Mouse (Mus musculus) kidney, embryonic 14.5 days (tissue): Measurements from ENCODE around the gene Traf3ip2. TPM values are rescaled to one million over a fixed set of nuclear protein-coding genes. Genes with fewer than 3 reads are reported as not detected.

Source experiments
- ATAC-seq: fragments of 200-750 bp; cut with Nextera tagmentation; 2 replicates; pipeline ENCODE4 v1.8.0; 2017; ENCODE audit warnings: moderate number of reproducible peaks, mild to moderate bottlenecking, moderate TSS enrichment, moderate library complexity; ENCODE audit not compliant: low FRiP score, low TSS enrichment
- H3K27ac ChIP-seq: fragments of 300-500 bp; sonication (generic); 2 replicates; pipeline ENCODE4 v1.5.1; 2014; ENCODE audit warnings: low read depth, mild to moderate bottlenecking, low read length, moderate library complexity, mixed read lengths
- H3K27me3 ChIP-seq: fragments of 300-500 bp; sonication (generic); 2 replicates; pipeline ENCODE4 v1.6.1; 2014; ENCODE audit warnings: mild to moderate bottlenecking, low read length; ENCODE audit not compliant: control insufficient read depth, insufficient read depth
- H3K36me3 ChIP-seq: fragments of 300-500 bp; sonication (generic); 2 replicates; pipeline ENCODE4 v1.6.1; 2014; ENCODE audit warnings: low read length, mixed read lengths; ENCODE audit not compliant: control insufficient read depth, insufficient read depth
- H3K4me1 ChIP-seq: fragments of 300-500 bp; sonication (generic); 2 replicates; pipeline ENCODE4 v1.6.1; 2014; ENCODE audit warnings: low read length, mixed read lengths; ENCODE audit not compliant: control insufficient read depth, insufficient read depth
- H3K4me2 ChIP-seq: fragments of 300-500 bp; sonication (generic); replicated peaks from 2 replicates; pipeline ENCODE4 v1.6.1; 2014; ENCODE audit warnings: low read depth, mild to moderate bottlenecking, low read length
- H3K4me3 ChIP-seq: fragments of 300-500 bp; sonication (generic); 2 replicates; pipeline ENCODE4 v1.5.1; 2014; ENCODE audit warnings: mild to moderate bottlenecking, low read length
- H3K9ac ChIP-seq: fragments of 300-500 bp; sonication (generic); 2 replicates; pipeline ENCODE4 v1.6.1; 2014; ENCODE audit warnings: low read depth, mild to moderate bottlenecking, low read length, moderate library complexity
- H3K9me3 ChIP-seq: fragments of 300-500 bp; sonication (generic); 2 replicates; pipeline ENCODE4 v1.6.1; 2016; ENCODE audit warnings: low read length; ENCODE audit not compliant: control insufficient read depth
- WGBS: fragments of 180-500 bp; shearing (Covaris S2); extraction: QIAGEN DNeasy Blood & Tissue Kit; methylation state at CpG from one replicate; pipeline ENCODE4 v1.1.7; 2014; 5-methylcytosine and 5-hydroxymethylcytosine counted together
- polyA plus RNA-seq: library from polyadenylated mRNA; unstranded; fragments of >200 nt; fragmentation: Nextera tagmentation; extraction: Ambion mirVana; gene quantifications from 2 replicates; pipeline ENCODE4 v1.2.1, GENCODE M21; 2014

Traf3ip2 gene
- polyA plus RNA-seq, 1 experiment from 2014 or later: 19.6 TPM

DNA sequence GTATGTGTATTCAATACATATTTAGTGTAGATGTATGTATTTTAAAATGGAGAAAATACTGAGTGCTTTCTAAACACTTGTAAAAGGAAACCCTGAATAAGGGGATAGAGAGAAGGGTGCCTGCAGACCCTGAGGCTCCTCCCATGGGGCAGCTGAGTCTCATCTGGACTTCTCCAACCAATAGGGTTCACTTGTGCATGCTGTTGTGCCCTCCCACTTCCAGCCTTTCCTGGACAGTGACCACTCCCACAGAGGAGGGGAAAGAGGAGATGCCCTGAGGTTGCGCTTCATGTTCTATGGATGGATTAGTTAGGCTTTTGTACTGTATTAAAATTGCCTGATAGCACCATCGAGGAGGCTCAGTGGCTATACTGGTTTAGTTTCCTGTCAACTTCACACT is 30.3 kb upstream of the Traf3ip2 start:
- H3K36me3 ChIP-seq: no peaks in the 10 kb centered on the region
- H3K9me3 ChIP-seq: no peaks in the 10 kb centered on the region
- no peak overlapping the region for H3K4me3 ChIP-seq
- no peak overlapping the region for H3K9ac ChIP-seq
- WGBS: 89% methylated on average over 2 of the region's 2 CpGs
- no peaks in the 10 kb centered on the region for H3K4me1 ChIP-seq
- H3K27me3 ChIP-seq: no peaks in the 10 kb centered on the region
- ATAC-seq: peak; percentile 44; the same call in 1 of the 2 replicates
- H3K27ac ChIP-seq: no peak overlapping the region
- no peak overlapping the region for H3K4me2 ChIP-seq

DNA sequence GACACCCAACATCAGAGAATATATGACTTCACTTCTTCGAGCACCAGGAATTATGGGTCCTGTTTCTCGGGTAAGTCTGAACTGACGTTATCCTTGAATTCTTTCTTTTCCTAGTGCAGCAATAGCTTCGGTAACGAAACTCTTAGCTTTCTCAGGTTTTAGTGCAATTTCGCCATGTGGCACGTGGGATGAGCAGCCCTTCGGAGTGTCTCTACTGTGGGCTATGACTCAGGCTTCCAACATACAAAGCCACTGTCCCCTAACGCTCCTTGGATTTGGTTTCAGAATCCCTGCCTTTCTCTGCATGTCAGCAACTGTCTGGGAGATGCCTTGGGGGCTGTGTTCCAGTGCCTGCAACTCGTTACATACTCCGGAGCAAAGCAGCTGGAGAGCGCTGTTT is 29.0 kb upstream of the Traf3ip2 start:
- 85% methylated on average over 12 of the region's 12 CpGs for WGBS
- Histone ChIP-seq H3K9ac (no peak overlapping the region), H3K27ac (no peak overlapping the region), H3K4me1 (peaks cover 8% of the 10 kb centered on the region), H3K27me3 (no peaks in the 10 kb centered on the region), H3K36me3 (no peaks in the 10 kb centered on the region), H3K9me3 (no peaks in the 10 kb centered on the region), H3K4me2 (no peak overlapping the region), H3K4me3 (no peak overlapping the region)
- no peak for ATAC-seq

DNA sequence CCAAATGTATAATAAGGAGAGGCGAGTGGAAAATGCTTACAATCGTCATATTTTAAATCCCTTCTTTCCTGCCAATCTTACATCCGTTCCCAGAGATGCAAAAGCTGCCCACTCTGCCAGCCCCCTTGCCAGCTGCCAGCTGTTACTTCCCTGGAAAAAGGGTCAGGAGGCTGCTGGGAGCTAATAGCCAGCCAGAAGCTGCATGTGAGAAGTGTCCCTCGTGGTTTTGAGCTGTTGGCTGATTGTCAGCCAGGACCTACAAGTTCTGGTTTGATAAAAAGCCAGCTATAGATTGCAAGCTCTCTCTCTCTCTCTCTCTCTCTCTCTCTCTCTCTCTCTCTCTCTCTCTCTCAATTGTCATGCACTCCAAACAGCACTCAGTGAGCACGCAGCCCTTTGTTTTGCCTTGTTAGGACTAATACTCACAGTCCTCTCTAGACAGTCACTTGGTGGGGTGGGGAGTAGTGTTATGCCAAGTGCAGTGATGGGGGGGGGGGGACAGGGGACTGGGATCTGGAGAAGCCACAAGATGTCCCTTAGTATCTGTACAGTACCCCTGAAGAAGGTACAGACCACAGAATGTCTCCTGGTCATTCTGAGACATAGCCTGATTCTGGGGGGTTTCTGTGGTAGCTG is 25.3 kb upstream of the Traf3ip2 start:
- ATAC-seq: no peak
- WGBS: 71% methylated on average over 5 of the region's 5 CpGs
- H3K36me3 ChIP-seq: no peaks in the 10 kb centered on the region
- H3K9ac ChIP-seq: no peak overlapping the region
- H3K9me3 ChIP-seq: no peaks in the 10 kb centered on the region
- no peaks in the 10 kb centered on the region for H3K27me3 ChIP-seq
- H3K4me1 ChIP-seq: peaks cover 8% of the 10 kb centered on the region
- no peak overlapping the region for H3K4me2 ChIP-seq
- no peak overlapping the region for H3K27ac ChIP-seq
- H3K4me3 ChIP-seq: no peak overlapping the region

DNA sequence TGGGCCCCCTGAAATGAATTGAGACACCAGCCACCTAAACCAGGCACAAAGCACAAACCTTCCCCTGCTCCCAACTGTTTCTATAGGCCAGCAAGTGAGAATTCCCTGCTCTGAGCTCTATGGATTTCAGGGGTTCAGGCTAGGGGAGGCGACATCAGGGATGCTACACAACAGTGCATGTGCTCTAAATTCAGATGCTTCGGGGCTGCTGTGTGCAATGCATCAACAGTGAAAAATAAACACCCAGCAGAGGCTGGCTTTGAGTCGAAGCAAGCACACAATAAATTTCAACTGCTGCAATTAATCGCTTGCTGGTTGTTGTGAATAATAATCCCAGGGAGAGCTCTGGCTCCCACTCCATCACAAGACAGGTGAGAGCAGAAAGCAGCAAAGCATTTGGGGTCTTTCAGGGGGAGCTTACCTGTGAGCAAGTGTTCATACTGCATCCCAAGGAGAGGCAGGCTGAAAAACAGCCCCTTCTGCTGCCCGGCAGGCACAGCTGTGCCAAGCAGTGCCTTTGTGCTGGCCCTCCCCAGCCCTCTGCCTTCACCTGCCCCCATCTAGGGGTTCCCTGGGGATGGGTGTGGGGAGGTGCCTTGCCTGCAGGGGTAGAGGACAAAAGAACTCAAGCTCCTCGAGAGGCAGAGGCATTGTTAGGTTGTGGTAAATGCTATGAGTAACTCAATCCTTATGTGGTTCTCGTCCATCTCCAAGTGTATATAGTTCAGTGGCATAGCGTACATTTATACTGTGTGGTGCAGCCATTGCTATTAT is 24.6 kb upstream of the Traf3ip2 start:
- no peak overlapping the region for H3K27ac ChIP-seq
- H3K9me3 ChIP-seq: peaks cover 3% of the 10 kb centered on the region; the same call in 1 of the 2 replicates
- WGBS: 49% methylated on average over 8 of the region's 8 CpGs
- ATAC-seq: no peak
- H3K36me3 ChIP-seq: no peaks in the 10 kb centered on the region
- peaks cover 8% of the 10 kb centered on the region for H3K4me1 ChIP-seq
- no peak overlapping the region for H3K4me2 ChIP-seq
- H3K27me3 ChIP-seq: no peaks in the 10 kb centered on the region
- no peak overlapping the region for H3K9ac ChIP-seq
- H3K4me3 ChIP-seq: no peak overlapping the region

DNA sequence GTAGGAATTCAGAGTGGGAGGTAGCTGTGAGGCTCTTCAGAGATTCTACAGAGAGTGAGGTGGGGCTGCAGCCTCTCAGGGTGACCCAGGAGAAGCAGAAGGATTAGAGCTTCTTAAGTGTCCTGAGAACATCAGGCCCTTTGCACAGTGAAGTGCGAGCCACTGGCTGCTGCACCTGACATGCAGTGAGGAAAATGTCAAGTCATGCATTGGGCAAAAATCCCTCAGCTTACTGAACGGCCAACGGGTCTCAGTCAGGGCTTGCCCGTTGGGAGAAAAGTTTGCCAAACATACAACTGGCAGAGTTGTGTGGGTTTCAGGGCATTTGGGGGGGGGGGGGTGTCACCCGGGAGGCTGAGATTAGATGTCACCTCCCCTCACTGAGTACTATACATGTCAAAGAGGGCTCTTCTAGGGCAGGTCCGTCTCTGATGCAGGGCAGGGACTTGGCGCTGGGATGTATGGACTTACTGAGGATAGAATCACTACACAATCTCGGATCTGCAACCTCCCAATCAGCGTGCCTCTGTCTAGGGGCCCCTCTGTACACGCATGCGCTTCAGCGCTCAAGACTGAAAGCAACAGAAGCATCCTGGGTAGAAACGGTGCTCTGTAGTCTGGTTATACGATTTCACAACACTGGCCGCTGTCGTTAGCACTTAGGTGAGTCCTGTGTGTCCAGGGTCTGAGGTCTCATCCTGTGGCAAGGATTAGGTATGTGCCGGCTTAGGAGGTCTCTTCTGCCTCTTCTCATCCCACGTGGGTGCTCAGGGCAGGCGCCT is 22.8 kb upstream of the Traf3ip2 start:
- Histone ChIP-seq H3K36me3 (no peaks in the 10 kb centered on the region), H3K4me2 (no peak overlapping the region), H3K27me3 (no peaks in the 10 kb centered on the region), H3K4me1 (peaks cover 8% of the 10 kb centered on the region), H3K27ac (no peak overlapping the region), H3K9me3 (peaks cover 13% of the 10 kb centered on the region; the same call in 1 of the 2 replicates), H3K4me3 (no peak overlapping the region), H3K9ac (no peak overlapping the region)
- WGBS: 58% methylated on average over 19 of the region's 19 CpGs
- ATAC-seq: no peak

DNA sequence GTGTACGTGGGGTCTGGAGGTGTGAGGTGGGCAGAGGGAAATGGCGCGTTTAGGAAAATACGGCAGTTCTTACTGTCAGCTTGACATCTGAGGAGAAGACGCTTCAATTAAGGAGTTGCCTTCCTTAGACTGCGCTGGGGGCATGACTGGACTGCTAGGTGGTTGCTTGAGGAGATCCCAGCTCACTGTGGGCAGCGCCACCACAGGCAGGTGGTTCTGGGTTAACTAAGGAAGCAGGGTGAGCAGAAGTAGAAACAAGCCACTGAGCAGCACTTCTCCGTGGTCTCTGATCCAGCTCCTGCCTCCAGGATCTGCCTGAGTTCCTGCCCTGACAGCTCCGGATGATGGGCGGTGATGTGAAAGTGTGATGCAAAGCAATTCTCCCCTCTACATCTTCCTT is 22.1 kb upstream of the Traf3ip2 start:
- H3K4me2 ChIP-seq: no peak overlapping the region
- H3K9me3 ChIP-seq: peaks cover 13% of the 10 kb centered on the region; the same call in 1 of the 2 replicates
- peaks cover 8% of the 10 kb centered on the region for H3K4me1 ChIP-seq
- no peak overlapping the region for H3K9ac ChIP-seq
- no peaks in the 10 kb centered on the region for H3K27me3 ChIP-seq
- no peak for ATAC-seq
- WGBS: 70% methylated on average over 10 of the region's 10 CpGs
- H3K4me3 ChIP-seq: no peak overlapping the region
- H3K27ac ChIP-seq: no peak overlapping the region
- H3K36me3 ChIP-seq: no peaks in the 10 kb centered on the region

DNA sequence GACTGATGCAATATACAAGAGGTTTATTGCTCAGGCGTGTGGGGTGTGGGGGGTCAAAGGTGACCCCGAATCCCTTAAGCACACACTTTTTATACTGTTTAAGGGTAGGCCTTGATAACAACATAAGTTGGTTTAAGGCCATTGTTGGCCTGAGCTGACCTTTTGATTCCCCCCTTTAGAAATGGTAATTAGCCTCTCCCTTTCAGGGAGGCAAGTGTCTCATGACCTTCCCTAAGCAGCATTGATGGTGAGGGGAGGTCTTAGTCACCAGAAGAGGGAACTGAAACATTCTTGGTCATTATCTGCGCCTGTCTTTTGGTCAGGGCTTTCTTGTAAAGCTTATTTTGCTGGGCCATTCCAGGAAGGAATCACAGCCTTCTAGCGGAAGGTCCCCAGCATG is 20.2 kb upstream of the Traf3ip2 start:
- no peaks in the 10 kb centered on the region for H3K27me3 ChIP-seq
- H3K9ac ChIP-seq: no peak overlapping the region
- peaks cover 8% of the 10 kb centered on the region for H3K4me1 ChIP-seq
- no peak overlapping the region for H3K27ac ChIP-seq
- H3K36me3 ChIP-seq: no peaks in the 10 kb centered on the region
- peaks cover 13% of the 10 kb centered on the region; the same call in 1 of the 2 replicates for H3K9me3 ChIP-seq
- 91% methylated on average over 4 of the region's 4 CpGs for WGBS
- no peak for ATAC-seq
- no peak overlapping the region for H3K4me2 ChIP-seq
- H3K4me3 ChIP-seq: no peak overlapping the region

DNA sequence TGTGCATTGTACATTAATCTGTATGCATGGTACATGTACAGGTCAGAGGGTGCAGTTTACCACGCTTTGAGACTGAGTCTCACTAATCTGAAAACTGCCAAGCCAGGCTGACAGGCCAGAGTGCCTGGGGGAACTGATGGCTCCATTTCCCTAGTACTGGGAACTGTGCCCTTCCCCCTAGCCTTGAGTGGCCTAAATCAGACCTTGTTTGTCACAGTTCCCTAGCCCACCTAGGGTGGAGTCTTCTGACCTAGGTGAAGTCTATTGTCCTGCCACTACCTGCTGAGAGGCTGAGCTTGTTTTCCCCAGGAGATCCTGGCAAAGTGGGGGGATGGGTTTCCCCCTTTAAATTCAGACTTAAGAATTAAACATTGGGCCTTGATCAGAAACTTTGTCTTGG is 18.0 kb upstream of the Traf3ip2 start:
- no peak overlapping the region for H3K27ac ChIP-seq

More for the DNA sequence above, 18.0 kb upstream of the Traf3ip2 start:
- Histone ChIP-seq H3K9ac (no peak overlapping the region), H3K36me3 (no peaks in the 10 kb centered on the region), H3K4me1 (0 out of 2 replicates have a peak, but pooled peaks cover 5% of the 10 kb centered on the region), H3K4me3 (no peak overlapping the region), H3K4me2 (no peak overlapping the region), H3K9me3 (peaks cover 13% of the 10 kb centered on the region; the same call in 1 of the 2 replicates), H3K27me3 (no peaks in the 10 kb centered on the region)
- WGBS: 88% methylated on average over 1 of the region's 1 CpGs
- no peak for ATAC-seq
